Mouse (Mus musculus): Measurements from ENCODE around the gene Ccdc92b.
"Not testable (repeated sequence)": the region's sequence is repeated elsewhere in the genome, so short reads cannot be mapped to it uniquely, and the experiment has no call there.

Ccdc92b gene

DNA sequence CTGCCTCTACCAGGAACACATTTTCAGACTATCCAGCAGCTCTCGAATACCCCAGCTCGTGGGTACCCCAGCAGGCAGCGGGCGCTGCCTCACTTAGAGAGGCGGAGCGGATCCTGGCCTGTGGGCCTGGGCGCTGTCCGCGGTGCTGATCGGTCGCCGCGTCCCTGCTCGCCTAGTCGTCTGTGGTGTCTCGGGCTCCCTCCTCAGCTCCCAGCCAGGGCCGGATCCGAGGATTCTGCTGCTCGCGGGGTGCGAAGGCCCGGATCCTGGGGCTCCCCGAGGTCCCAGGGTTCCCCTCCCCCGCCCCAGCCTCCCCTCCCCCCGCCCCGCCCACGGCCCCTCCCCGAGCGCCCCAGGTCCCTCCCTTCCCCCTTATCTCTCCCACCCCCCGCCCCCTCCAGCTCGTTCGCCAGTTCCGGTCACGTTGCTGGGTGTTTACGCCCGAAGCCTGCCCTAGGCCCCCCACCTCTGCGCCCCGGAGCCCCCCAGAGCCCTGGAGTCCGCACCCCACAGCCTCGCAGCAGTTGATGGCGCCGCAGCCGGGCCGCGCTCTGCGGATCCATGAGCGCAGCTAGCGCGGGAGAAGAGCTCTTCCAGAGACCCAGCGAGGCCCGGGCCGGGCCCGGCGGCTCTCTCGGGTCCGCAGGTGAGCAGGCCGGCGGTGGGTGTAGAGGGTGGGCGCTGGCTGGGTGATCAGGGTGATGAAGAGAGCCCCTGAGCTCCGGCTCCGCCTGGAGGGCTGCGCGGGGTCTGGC, at the start of gene Ccdc92b:
Gene Ccdc92b (plus strand): TSS at position 405 of the 755 bp plus-strand sequence.
- peak; percentile 83 for DNase-seq (ENCODE audit: low read depth, low spot score)

DNA sequence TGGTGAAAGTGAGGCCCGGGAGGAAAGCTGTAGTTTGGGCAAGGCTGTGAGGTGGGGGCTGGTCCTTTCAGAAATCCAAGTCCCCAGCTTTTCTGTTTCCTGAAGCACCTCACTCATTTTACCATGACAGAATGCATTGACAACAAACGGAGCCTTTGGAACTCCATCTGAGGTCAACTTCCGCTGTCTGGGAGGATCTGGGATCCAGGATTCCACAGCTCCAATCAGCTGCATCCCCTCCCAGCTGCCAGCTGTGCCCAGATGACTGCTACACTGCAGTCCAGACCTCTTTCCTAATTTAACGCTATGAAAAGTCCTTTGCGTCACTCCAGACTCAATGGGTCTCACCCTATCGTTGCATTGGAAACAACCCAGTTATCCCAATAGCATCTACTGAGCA, 49.7 kb upstream of the Ccdc92b start:
- no peak for DNase-seq (ENCODE audit: low read depth, low spot score)

DNA sequence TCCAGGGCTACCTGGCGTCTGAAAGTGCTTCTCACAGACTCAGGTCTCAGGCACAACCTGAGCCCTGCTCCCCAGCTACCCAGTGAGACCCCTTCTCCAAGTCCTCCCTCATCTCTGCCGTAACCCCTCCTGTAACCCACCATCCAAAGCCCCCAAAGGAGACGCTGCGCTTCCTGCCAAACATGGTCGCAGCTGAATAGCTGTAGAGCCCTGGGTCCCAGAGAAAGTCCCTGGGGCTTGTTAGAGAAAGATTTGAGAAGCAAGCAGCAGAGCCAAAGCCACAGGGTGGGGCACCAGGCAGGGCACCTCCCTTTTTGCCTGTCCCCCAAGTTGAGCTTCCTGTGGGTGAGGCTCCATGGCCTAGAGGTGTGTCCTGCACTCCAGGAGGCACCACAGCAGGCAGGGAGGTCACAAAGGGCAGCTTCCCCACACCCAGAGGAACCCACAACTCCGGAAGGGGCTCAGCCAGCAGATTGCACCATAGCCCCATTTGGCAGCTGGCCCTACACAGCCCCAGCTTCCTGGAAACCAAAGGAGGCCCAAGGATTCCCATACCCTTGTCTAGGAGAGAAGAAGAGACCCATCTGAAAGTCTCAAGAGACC, 46.8 kb upstream of the Ccdc92b start:
- no peak for DNase-seq (ENCODE audit: low read depth, low spot score)

DNA sequence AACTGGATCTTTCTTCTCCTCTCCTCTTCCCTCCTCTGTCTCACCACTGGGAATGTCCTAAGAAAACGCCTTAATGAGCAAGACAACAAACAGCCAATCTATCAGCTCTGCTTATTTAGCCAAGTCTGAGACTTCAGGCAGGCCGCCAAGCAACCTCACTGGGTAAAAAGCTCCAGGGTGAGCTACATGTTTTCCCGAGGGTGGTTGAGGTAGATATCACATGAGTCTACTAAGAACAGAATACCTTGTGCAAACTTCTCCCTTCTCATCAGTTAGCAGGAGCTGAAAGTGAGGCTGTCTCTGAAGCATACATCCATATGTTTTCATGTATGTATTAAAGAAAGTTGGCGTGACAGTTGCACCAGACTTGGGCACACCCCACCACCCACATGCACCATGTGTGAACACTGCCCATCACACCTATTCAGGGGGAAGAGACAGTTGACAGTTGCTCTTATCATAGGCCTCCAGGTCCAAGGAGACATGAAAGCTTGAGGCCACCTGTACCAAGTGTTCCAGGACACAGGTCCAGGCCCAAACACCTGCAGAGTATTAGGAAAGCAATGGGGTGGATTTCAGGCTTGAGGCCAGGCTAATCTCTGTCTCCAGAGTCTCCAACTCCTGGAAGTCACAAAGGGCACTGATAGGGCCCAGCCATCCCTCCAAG, 44.5 kb upstream of the Ccdc92b start:
- DNase-seq (ENCODE audit: low read depth, low spot score), result no peak

DNA sequence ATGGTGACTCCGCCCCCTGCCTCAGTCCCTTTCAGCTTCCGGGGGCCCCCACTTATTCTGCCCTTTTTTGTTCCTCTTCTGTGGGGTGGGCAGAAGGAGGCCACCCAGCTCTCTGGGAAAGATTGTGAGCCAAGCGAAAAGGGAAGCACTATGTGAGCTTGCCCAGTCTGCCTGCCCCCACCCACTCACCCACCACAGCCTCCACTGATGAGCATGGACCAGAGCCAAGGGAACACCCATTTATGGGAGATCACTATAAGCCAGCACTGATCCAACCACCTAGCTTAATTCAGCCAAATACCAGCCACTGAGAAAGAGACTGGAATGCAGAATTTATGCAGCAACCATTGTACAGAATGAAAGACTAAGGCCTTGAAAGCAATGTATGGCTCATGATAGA, 43.5 kb upstream of the Ccdc92b start:
- no peak for DNase-seq (ENCODE audit: low read depth, low spot score)

DNA sequence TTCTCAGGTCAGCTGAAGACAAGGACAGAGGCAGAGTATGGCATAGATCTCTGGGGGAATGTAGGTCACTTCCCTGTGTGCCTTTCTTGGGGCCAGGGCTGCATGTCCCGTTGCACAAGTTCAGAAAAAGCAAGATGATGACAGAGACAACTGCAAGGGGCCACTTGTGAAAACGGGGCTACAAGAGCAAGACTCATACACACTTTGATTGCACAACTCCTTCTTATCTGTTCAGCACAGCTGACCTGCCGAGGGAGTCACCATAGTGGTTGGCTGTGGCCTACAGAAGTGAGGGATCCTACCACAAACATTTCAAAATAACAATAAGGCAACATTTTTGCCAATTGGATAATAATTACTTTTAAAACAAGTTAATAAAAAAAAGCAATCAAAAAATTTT, 42.3 kb upstream of the Ccdc92b start:
- no peak for DNase-seq (ENCODE audit: low read depth, low spot score)

DNA sequence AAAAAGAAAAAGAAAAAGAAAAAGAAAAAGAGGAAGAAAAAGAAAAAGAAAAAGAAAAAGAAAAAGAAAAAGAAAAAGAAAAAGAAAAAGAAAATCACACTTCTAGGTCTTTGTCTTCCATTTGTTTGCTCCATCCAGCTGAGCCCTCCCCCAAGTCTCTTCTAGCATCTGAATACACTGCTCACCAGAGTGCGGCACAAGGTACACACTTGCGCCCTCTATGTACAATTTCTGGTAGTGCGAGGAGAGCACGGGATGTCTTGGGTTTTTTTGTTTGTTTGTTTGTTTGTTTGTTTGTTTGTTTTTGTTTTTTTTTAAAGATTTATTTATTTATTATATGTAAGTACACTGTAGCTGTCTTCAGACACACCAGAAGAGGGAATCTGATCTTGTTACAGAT, 38.1 kb upstream of the Ccdc92b start:
- not testable (repeated sequence) for DNase-seq (ENCODE audit: low read depth, low spot score)

DNA sequence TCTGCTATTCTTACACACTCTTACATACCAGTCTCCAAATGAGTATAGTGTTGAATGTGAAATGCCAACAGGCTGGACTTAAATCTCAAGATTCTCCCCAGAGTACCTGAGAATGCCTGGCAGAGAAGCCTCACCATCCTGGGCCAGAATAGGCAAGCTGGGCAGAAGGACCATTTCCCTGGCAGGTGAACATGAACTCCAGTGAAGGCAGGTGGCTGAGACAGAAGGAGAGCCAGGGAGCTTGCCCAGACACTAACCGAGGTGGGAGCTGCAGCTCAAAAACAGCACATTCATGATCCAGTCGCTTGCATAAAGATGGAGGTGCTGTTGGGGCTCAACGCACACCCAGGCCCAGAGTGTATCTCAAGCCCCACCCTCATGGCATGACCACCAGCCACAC, 36.9 kb upstream of the Ccdc92b start:
- DNase-seq (ENCODE audit: low read depth, low spot score), result no peak

DNA sequence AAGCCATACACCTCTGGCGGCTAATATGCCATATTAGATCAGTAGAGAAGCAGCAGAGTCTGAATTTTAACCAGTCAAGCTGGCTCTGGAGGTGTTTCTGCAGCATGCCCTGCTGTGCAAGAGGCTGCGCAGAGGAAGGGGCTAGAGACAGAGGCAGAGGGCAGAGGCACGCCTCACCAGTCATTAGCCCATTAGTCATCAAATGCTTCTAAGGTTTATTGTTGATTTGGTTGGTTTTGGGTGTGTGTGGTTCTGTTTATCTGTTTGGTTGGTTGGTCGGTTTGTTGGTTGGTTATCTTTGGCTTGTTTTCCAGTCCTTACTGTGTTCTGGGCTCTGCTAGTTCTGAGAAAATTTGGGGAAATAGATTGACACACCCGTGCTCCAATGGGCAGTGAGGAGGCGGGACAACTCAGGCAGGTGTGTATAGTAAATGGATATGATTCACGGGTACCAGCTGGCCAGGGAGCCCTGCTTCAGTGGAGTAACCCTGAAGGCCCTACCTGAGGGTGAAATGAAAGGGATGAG, 35.5 kb upstream of the Ccdc92b start:
- DNase-seq (ENCODE audit: low read depth, low spot score), result no peak

DNA sequence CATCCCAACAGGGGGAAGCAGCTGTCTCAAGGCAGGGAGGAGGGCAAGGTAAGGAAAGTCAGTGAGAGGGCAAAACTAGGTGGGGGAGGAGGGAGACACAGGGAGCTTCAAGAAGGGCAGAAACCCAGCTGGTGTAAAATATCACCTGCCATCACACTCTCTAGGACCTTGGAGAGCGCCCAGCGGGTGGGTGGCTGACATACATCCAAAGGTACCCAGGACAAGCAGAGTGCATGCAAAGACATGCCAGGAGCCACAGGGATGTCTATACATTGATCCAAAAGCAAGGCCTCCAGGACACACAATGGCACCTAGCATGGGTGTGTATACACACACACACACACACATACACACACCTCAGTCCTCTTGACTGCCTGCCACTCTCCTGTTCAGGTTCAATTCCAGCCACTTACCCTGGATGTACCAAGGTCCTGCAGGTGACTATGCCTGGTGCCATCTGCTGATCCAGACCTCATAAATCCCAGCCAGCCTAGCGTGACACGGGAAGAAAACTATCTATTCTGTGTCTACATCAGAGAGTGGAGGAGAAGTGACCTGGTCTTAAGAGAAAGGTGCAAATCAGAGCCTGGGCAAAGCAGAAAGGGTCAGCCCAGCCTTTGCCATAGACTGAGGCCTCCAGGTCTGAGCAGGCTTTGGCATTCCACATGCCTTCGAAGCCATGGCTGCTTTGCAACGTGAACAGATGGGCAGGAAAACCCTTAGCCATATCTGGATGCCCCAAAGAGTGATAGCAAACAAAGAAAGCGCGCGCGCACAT, 34.3 kb upstream of the Ccdc92b start:
- DNase-seq (ENCODE audit: low read depth, low spot score), result peak; percentile 66

DNA sequence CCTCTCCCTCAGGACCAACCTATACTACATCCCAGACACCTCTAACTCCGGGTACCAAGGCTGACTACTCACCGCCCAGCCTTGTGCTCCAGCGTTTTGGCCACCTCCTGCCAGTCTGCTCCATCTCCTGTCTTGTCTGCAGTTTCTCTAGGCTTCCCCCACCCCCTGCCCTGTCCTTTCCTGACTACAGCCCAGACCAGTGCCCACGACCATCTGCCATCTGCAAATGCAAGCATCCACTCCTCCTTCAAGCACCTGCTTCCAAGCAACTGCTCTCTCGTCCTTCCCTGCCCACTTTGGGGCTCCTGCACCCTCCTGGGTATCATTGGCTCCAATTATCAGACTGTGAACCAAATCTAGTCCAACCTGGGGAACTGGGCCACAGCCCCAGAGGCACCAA, 33.0 kb upstream of the Ccdc92b start:
- DNase-seq (ENCODE audit: low read depth, low spot score), result no peak

DNA sequence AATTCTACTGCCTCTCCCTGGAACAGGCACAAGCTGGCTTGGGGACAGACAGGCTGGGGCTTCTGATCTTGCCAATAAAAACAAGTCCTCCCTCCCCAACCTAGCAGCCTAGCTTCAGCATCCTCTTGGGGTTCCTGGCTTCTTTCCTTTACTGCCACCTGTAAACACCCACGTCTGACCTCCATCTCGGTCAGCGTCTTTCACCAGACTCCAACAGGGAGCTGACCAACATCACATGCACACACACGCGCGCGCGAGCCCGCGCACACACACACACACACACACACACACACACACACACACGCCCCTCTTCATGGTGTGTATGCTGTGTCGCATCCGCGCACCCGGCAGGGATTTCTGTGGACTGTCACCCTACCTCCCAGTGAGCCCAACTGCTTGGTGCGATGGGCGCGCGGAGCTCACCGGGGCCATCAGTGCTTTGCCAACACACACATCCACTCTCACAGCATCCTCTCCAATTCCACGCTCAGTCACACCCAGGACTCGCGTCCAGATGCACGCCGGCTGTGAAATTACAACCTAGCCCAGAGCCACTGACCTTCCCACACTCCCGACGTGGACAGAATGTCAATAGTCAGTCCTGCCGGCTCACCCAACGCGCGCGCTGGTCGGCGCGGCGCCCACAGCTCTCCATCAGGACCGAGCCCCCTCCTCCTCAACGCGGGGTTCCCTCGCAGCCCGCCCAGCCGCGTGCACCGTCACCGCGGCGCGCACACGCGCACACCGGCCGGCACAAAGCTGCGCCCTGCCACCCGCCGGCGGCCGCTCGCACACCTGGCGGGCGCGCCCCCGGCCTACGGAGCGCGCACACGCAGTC, 29.8 kb upstream of the Ccdc92b start:
- no peak for DNase-seq (ENCODE audit: low read depth, low spot score)

DNA sequence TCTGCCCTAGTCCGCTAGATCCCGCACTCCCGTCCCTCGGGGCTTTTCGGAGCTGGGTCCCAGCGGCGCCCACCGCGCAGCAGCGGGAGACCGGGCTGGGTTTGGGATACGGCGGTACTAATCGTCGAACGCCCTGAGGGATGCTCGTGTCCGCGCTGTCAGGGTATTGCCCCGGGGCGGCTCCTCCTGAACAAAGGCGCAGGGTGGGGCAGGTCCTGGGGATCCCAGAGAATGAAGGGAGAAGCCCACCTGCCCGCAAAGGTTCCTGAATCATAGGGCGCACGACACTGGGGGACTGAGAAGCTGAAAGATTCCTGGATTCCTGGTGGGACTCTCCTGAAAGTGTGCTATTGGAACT, 29.2 kb upstream of the Ccdc92b start:
- DNase-seq (ENCODE audit: low read depth, low spot score), result no peak

DNA sequence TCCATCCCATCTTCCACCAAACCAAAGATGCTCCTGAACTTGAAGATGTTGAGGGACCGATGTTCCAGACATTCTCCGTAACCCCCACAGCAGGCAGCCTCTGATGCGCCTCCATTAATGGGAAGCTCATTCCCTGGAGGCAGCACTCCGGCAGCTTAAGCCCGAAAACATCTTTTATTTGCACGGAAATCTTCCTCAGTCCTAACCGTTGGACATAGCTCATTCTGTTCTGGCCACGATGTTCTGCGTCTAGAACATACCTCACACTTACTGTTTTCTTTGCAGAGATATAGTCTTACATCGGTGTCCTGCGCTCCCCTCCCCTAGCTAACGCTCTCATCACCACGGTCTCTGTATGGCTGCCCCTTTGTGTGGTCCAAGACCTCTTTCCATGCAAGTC, 28.7 kb upstream of the Ccdc92b start:
- no peak for DNase-seq (ENCODE audit: low read depth, low spot score)

DNA sequence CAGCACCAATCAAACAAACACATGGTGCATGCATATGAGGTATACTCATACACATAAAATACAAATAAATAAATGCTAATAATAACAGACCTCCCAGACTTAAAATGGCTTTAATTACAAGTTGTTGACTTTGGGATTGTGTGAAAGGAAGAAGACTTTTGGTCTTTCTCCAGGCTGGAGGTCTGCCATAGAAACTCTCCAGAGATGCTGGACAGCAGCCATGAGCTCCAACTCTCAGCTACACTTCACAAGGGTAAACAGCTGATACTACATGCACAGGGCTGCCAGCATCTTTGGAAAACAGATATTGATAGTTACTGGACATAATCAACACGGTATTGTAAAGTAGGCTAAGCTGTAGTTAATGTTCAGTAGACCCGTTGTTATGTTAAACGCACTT, 27.2 kb upstream of the Ccdc92b start:
- DNase-seq (ENCODE audit: low read depth, low spot score), result no peak

DNA sequence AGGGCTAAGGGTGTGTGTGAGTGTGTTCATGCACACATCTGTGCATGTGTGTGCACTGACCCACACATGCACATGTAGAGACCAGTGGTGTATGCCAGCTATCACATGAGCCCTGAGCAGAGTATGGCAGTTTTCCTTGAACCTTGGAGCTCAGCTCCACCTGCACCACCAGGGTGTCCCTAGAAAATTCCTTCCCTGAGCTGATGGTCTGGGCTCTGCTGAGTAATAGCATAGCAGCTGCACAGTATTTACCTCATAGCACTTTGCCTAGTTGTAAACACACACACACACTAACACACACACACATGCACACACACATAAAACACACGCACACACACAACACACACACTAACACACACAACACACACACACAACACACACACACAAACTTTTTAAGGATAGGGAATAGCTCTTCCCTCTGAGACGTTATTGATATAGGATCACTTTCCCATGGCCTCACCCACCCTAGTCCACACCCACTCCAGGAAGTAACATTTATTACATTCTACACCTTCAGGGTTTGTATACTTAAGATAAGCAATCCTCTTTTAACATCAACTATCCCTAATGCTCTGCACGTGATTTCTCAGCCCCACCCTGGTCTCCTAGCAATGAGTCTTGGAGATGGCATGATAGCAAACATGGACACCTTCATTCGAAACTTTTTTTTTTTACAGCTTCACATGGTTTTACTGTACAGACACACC, 22.0 kb upstream of the Ccdc92b start:
- no peak for DNase-seq (ENCODE audit: low read depth, low spot score)

DNA sequence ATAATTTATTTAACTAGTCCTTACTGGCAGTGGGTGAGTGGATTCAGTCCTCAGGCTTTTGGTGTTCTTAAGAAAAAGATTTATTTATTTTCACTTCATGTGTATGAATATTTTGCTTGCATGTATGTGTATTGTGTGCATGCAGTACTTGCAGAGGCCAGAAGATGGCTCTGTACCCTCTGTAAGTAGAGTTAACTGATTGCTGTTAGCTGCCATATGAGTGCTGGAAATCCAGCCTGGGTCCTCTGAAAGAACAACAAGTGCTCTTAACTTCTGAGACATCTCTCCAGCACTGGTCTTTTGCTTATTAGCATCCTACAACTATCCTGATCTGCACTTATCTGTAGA, 21.4 kb upstream of the Ccdc92b start:
- DNase-seq (ENCODE audit: low read depth, low spot score), result no peak

DNA sequence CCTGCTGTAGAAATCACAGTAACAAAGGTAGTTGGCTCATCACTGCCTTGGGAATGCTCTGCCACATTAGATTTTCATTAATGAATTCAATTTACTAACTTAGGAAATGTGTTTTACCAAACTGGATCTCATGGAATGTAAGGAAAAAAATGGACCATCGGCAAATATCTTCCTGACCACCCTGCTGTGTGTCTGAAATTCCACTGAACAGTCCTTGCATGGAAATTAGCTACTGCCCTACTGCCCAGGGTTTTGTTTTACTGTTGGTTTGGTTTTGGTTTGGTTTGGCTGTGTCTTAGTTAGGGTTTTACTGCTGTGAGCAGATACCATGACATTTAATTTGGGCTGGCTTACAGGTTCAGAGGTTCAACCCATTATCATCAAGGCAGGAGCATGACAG, 17.1 kb upstream of the Ccdc92b start:
- no peak for DNase-seq (ENCODE audit: low read depth, low spot score)

DNA sequence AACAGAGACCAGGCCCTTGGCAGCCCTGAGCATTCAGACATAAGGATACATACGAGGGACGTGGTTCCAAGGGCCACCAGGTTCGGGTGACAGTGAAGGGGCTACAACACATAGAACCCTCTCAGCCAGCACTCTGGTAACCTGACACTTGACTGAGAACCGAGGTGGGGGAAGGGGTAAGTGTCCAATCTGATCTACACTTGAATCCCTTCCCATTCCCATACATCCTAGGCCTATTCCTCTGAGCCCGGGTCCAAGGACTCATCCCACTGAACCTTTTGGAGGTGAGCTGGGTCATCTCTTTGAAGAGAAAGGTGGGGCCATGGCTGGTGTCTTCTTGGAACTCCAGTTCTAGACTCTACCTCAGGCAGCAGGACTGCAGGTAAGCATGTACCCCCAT, 9.3 kb upstream of the Ccdc92b start:
- peak; percentile 64 for DNase-seq (ENCODE audit: low read depth, low spot score)

DNA sequence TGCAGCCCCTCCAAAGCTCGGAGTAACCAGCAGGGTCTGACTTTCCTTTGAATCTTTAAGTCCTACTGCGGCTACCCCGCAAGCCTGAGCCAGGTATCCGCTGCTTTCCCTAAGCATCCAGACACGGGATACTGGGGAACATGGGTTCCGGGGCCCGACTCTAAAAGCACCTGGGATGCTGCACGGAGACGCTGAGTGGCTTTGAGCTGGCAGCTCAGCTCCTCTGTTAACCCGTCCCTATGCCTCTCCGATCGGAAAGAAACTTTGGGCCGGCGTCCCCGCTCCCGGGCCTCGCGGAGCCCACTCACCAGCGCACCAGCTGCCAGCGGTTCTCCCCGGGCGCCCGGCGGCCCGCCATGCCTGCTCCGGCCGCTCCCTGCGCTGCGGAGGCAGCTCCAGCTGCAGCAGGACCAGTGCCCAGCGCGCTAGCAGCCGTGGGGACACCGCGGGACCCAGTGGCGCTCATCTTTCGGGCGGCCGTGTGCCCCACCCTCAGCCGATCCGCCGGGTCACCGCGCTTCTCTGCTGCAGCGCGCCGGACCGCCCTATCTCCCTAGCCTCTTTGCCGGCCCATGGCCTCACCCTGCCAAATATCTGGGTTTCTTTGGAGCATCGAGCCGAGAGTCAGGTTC, 8.7 kb upstream of the Ccdc92b start, which contains the start of gene Rap1gap2:
Gene Rap1gap2 (minus strand): TSS at position 371 of the 632 bp plus-strand sequence.
- no peak for DNase-seq (ENCODE audit: low read depth, low spot score)
